Mouse (Mus musculus) activated CD4-positive, CD25-positive, alpha-beta regulatory T cell, adult 4 months (primary cell): ENCODE data around the gene Calm1. TPM values are rescaled to one million over a fixed set of nuclear protein-coding genes. Genes with fewer than 3 reads are reported as not detected.

Source experiments
- ATAC-seq: one replicate; pipeline ENCODE4 v1.8.0; 2017
- polyA plus RNA-seq, 2 experiments: library from polyadenylated mRNA; unstranded; fragments of 100-300 nt; shearing (Covaris generic); gene quantifications; one replicate each; pipeline ENCODE4 v1.2.1; 2017

Calm1 gene
- polyA plus RNA-seq, 2 experiments from 2014 or later: 1,514 to 2,306 TPM

- ATAC-seq: no peak
Observed at GRCm38 (mm10) chr12:100225196-100225595, 26.0 kb downstream of the Calm1 start.

DNA sequence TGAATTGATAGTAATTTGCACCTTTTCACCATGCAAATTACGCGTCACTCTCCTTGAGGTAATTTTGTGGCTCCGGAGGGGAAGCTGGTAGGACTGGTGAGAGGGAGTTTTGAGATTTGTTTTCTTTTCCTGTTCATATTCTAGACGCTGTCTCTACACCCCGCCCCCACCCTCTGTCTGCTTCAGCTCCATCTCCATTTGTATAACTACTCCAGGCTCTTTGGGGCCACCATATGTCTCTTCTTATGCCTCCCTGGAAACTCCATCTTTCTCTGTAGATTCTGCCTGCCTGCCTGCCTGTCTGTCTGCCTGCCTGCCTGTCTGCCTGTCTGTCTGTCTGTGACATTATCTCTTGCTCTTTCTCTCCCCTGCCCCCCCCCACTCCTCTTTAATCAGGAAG lies 26.8 kb downstream of the Calm1 start:
- no peak for ATAC-seq

- no peak for ATAC-seq
Observed at GRCm38 (mm10) chr12:100226621-100227020, 27.4 kb downstream of the Calm1 start.

GRCm38 (mm10) chr12:100228041-100228725 lies 28.9 kb downstream of the Calm1 start:
- ATAC-seq: no peak

DNA sequence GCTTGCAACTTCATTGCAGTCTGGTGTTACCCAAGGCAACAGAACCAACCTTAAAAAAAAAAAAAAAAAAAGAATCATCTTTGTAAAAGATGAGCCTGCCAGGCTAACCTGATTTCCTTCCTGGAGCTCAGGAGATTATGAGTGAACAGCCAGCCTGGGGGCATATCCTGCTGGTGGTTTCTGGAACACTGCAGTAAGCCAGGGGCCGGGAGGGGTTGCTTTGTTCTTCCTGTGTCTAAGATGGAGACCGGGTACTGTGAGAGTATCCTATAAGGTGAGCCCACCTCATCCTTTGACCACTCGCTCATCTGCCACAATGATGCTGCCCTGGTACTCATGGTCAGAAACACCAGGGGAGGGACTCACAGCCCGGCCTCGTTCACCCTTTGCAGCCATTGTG lies 35.0 kb downstream of the Calm1 start:
- no peak for ATAC-seq

GRCm38 (mm10) chr12:100234919-100235318 lies 35.7 kb downstream of the Calm1 start:
- no peak for ATAC-seq

DNA sequence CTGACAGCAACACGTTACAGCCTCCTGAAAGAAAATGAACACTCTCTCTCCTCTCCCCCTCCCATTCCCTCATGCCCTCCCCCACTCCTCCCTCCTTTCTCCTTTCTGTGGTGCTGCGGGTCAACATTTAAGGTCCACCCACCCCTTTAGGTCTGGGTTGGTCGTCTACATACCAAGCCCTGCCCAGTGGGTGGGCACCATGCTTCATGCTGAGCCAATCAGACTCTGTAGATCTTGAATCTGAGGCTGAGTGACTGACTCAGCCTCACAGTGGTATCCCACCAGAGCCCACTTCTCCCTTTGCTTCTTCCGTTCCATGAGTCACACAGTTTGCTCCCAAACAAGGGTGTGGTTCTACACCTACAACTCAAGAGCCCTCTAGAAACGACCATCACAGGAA lies 36.2 kb downstream of the Calm1 start:
- ATAC-seq: no peak

DNA sequence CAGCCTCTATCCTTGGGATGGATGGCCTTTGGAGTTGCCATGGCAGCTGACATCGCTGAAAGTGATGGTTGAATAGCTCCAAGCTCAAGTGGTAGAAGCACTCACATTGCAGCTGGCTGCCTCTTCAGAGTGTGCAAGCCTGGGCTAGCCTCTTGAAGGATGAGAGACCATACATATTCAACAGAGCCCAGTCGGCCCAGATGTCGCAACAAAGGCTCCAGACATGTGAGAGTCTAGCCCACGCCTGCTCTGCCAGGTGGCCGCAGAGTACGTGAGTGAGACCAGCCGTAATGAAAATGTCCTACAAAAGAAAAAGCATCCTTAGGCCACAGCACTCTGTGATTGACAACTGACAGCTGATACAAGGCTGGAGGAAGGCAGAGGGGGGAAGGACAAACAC lies 40.2 kb downstream of the Calm1 start:
- no peak for ATAC-seq

DNA sequence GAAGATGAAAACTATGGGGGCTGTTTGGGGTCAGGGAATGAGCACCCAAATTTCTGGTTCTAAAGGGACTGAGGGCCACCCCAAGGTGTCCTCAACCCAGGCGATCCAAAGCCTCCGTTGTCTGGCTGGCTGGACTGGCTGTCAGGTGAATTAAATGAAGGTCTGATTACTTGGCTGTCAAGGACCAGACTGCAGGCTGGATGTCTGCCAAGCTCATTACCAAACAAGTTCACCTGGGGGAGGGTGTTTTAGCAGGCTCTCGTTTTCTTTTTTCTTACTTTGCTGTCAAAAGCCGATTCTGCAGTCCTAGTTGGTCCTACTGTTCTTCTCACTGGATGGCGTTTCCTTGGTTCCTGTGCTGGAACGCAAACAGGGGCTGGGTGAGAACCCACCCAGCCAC lies 40.6 kb downstream of the Calm1 start:
- no peak for ATAC-seq

DNA sequence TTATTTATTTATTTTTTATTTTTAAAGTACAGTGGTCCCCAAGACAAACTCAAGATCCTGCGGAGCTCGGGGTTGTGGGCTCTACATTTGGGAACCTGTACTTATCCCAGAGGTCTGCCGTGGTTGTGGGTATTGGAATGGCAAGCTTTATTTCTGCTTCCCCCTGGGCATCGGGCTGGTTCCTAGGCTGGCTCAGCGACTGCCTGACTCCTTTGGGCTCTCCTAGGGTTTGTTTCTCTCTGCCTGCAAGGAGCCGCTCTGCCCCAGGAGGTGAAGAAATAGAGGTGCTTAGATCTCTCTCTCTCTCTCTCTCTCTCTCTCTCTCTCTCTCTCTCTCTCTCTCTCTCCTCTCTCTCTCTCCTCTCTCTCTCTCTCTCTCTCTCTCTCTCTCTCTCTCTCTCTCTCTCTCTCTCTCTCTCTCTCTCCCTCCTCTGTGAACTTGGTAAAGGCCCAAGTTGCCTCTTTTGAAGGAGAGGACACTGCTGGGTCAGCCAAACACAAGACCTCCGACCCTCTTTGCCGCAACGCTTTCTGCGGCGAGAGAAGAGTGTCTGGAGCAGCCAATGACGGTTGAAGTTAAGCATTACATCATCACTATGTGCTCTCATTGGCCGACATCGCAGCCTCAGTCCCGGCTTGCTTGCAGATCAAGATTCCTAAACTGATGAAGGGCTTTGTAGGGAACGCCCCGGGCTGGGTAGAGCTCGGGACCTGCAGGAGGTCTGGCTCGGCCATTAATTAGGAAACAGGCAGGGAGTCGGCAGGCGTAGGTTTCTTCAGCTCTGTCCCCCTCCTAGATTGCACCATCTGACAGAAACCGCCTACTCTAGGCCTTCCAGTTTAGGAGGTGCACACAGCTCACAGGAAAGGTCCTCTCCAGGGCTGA lies 42.9 kb downstream of the Calm1 start:
- no peak for ATAC-seq

DNA sequence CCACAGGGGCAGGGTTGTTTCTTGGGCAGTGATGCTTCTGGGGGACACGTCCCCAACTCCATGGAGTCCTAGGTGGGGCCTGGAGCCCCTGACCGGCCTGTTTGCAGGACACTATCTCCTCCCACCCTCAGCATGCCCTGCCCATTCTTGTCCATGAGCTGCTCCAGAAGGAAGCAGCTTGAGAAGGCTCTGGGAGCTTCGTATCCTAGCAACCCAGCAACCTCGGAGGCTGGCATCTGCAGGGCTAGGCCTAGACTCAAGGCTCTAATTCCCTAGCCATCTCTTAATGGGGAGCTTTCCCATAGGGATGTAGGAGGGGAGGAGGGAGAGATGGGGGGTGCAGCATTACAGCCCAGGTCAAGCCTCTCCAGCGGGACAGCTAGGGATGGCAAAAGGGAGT lies 45.3 kb downstream of the Calm1 start:
- no peak for ATAC-seq

DNA sequence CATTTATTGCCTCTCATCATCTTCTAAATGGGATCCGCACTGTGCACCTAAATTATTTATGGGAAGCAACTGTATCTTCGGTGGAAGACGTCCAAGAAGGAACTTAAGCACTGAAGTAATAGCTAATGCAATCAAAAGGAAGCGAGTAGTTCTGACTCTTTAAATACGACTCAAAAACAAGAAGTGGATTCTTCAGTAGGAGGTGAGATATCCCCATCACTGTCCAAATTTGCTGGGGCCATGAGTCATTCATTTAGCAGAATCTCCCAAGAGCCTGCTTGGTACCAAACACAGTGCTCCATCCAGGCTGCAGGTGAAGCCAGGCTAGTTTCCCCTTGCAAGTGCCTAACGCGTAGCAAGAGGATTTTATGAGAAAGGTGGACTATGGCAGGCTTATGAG lies 49.9 kb downstream of the Calm1 start:
- ATAC-seq: no peak

GRCm38 (mm10) chr12:100254471-100254870 lies 55.2 kb downstream of the Calm1 start:
- no peak for ATAC-seq

DNA sequence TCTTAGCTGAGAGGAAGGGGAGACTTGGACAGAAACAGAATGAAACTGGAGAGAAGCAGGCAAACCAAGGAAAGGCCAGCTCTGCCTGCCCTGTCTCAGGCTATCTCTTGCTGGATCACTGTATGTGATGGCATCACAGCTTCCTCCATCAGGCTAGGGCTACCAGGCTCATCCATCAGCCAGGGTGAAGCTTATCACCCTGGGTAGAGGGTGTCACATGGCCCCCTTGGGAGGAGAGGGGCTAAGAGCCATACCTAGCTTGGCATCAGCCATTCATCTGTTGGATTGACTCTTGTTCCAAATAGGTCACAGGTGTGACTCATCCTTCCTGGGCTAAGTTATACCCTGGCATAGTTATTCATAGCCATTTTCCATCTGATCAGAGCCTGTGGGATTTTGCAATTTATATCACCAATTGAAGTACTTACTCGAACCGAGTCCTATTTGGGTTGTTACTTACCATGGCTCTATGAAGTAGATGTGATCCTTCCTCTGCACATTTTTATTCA lies 56.3 kb downstream of the Calm1 start:
- no peak for ATAC-seq

DNA sequence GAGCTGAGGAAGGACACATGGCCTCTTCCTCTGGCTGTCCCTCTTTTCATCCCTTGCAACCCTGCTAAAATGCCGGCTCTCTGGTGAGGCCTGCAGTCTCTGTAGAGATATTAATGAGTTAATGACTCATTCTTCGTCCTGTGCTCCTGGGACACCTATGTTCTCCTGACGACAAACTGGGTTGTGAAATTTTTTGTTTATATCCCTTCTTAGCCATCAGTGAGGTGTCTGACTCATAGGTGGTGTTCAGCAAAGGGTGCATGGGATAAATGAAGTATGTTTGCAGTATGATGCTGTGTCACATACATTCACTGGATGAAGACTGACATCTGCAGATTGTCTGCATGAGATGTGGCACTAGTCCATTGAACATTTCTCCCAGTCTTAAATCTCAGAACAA lies 58.5 kb downstream of the Calm1 start:
- ATAC-seq: no peak

Other genes starting within 250 kb of the Calm1 start
- gene Kcnk13, start 234.9 kb upstream of the Calm1 start, polyA plus RNA-seq: not detected
- gene Psmc1, start 89.3 kb upstream of the Calm1 start, polyA plus RNA-seq: 100 to 1,000 TPM; 201 to 218 TPM
- gene Nrde2, start 39.8 kb upstream of the Calm1 start, polyA plus RNA-seq: 10 to 100 TPM; 13.0 to 15.3 TPM